Mouse (Mus musculus): ENCODE data around the gene Sept11. TPM values are rescaled to one million over a fixed set of nuclear protein-coding genes. Genes with fewer than 3 reads are reported as not detected.

The Sept11 gene
- polyA plus RNA-seq, 1 experiment from 2014 or later, result 157 TPM

GRCm38 (mm10) chr5:93205371-93206108 lies 112.3 kb downstream of the Sept11 start:
- Histone ChIP-seq H3K9ac (ENCODE audit: low read length) (peak overlapping the region; percentile 97), H3K4me3 (ENCODE audit: low read length) (peak overlapping the region; percentile 88), H3K27ac (ENCODE audit: low read length) (peak overlapping the region; percentile 97), H3K27me3 (ENCODE audit: control insufficient read depth, insufficient read depth, low read depth, low read length) (no peaks in the 10 kb centered on the region), H3K9me3 (ENCODE audit: control insufficient read depth, low read length) (no peaks in the 10 kb centered on the region), H3K4me2 (ENCODE audit: low read depth, low read length) (peak overlapping the region; percentile 86), H3K4me1 (replicated peaks; ENCODE audit: control insufficient read depth, insufficient read depth, low read length) (peaks cover 10% of the 10 kb centered on the region), H3K36me3 (ENCODE audit: control insufficient read depth, insufficient read depth, low read length) (peaks cover 6% of the 10 kb centered on the region)
- ATAC-seq (ENCODE audit: low read depth), result peak; percentile 57
- WGBS, result 0% methylated on average over 48 of the region's 63 CpGs

DNA sequence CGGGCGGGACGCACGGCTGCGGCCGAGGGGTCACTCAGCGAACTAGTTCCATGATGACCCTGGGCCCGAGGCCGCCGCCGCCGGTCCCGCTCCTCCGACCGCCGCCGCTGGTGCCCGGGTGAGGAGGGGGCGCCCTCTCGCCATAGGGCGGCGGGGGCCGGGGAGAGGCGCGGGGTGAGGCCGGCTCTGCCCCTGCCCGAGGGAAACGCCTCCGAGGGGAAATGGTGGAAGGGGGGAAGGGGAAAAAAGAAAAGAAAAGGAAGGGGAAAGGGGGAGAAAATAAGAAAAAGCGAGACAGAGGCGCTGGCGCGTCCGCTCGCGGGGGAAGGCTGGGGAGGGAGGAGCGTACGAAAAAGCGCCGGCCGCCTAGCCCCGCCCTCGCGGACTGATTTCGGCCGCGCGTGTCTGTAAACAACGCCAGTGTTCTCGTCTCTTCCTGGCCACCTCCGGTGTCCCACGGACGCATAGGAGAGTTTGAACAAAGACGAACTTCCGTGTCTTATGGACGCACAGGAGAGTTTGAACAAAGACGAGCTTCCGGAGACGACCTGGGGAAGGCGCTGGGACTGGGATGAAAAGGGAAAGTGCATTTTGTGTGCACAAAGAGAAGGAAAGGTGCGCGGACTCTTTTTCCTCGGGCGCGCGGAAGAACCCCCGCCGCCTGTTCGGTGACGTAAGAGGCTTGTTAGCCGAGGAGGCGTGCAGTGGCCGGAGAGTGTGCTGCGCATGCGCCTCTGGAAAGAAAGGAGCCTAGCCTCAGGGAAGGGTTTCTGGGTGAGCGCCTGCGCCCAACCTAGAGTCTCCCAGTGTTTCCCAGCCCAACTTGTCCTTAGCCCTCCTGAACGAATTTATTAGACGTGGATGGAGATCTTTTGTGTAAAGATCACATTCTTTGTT lies 113.1 kb downstream of the Sept11 start, which contains the start of the genes Ccni and 2010109A12Rik:
Gene Ccni (minus strand): TSS at position 387 of the 897 bp plus-strand sequence.
Gene 2010109A12Rik (plus strand): TSS at position 410 of the 897 bp plus-strand sequence.
- H3K27ac ChIP-seq (ENCODE audit: low read length), result peak within 1 kb of the TSS; percentile 97
- peak within 1 kb of the TSS; percentile 97 for H3K9ac ChIP-seq (ENCODE audit: low read length)
- peaks cover 2% of the 10 kb centered on the region; the same call in 1 of the 2 replicates for H3K36me3 ChIP-seq (ENCODE audit: control insufficient read depth, insufficient read depth, low read length)
- H3K4me1 ChIP-seq (replicated peaks; ENCODE audit: control insufficient read depth, insufficient read depth, low read length), result peaks cover 10% of the 10 kb centered on the region
- H3K9me3 ChIP-seq (ENCODE audit: control insufficient read depth, low read length), result no peaks in the 10 kb centered on the region
- H3K27me3 ChIP-seq (ENCODE audit: control insufficient read depth, insufficient read depth, low read depth, low read length), result no peaks in the 10 kb centered on the region
- H3K4me2 ChIP-seq (ENCODE audit: low read depth, low read length), result peak within 1 kb of the TSS; percentile 86
- H3K4me3 ChIP-seq (ENCODE audit: low read length), result peak within 1 kb of the TSS; percentile 88
- WGBS, result under 1% methylated on average over 79 of the region's 79 CpGs
- ATAC-seq (ENCODE audit: low read depth), result peak; percentile 97

DNA sequence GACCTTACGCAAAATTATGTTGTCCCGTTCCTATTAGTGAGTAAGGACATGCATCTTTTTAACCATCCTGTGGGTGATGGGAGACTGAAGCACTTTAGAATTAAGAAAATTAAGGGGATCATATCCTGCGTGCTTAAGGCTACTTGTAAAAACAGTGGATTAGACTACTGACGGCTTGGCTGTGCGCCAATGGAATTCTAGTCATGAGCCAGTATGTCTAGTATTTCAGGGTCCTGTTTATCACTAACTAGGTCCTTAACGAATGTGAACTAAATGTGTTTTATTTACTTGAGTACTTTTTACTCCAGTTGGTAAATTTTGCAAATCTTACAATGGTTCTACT lies 113.7 kb downstream of the Sept11 start:
- H3K9me3 ChIP-seq (ENCODE audit: control insufficient read depth, low read length), result no peaks in the 10 kb centered on the region
- peak overlapping the region; percentile 63 for H3K4me2 ChIP-seq (ENCODE audit: low read depth, low read length)
- peaks cover 10% of the 10 kb centered on the region for H3K4me1 ChIP-seq (replicated peaks; ENCODE audit: control insufficient read depth, insufficient read depth, low read length)
- H3K4me3 ChIP-seq (ENCODE audit: low read length), result peak overlapping the region; percentile 88
- H3K27me3 ChIP-seq (ENCODE audit: control insufficient read depth, insufficient read depth, low read depth, low read length), result no peaks in the 10 kb centered on the region
- peak overlapping the region; percentile 97 for H3K27ac ChIP-seq (ENCODE audit: low read length)
- ATAC-seq (ENCODE audit: low read depth), result peak; percentile 11
- WGBS, result 2% methylated on average over 6 of the region's 6 CpGs
- no peaks in the 10 kb centered on the region for H3K36me3 ChIP-seq (ENCODE audit: control insufficient read depth, insufficient read depth, low read length)
- H3K9ac ChIP-seq (ENCODE audit: low read length), result peak overlapping the region; percentile 97

DNA sequence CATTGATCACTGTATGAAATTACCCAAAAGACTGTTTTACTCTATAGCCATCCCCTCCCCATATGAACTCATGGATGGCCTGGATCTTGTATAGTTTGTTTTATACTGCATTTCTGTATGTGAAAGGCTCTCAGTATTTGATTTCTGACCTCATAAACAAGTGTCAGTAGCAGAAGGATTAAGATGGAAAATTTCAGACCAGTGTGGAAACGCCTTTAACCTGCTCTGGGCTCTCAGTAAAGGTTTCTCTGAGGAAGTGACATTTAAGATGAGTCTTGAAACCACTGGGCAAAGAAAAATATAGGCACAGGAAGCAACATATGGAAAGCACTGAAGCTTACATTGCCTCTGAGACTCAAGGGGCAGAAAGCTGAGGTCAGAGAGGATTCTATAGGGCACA lies 114.3 kb downstream of the Sept11 start:
- peaks cover 10% of the 10 kb centered on the region for H3K4me1 ChIP-seq (replicated peaks; ENCODE audit: control insufficient read depth, insufficient read depth, low read length)
- H3K9ac ChIP-seq (ENCODE audit: low read length), result no peak overlapping the region
- H3K4me2 ChIP-seq (ENCODE audit: low read depth, low read length), result peak overlapping the region; percentile 63; the same call in 1 of the 2 replicates
- H3K27me3 ChIP-seq (ENCODE audit: control insufficient read depth, insufficient read depth, low read depth, low read length), result no peaks in the 10 kb centered on the region
- WGBS, result 58% methylated on average over 1 of the region's 1 CpGs
- H3K4me3 ChIP-seq (ENCODE audit: low read length), result no peak overlapping the region
- H3K36me3 ChIP-seq (ENCODE audit: control insufficient read depth, insufficient read depth, low read length), result no peaks in the 10 kb centered on the region
- H3K9me3 ChIP-seq (ENCODE audit: control insufficient read depth, low read length), result no peaks in the 10 kb centered on the region
- no peak for ATAC-seq (ENCODE audit: low read depth)
- H3K27ac ChIP-seq (ENCODE audit: low read length), result peak overlapping the region; percentile 97

- no peak for ATAC-seq (ENCODE audit: low read depth)
- H3K36me3 ChIP-seq (ENCODE audit: control insufficient read depth, insufficient read depth, low read length), result no peaks in the 10 kb centered on the region
Observed at GRCm38 (mm10) chr5:93218375-93218774, 125.1 kb downstream of the Sept11 start.

DNA sequence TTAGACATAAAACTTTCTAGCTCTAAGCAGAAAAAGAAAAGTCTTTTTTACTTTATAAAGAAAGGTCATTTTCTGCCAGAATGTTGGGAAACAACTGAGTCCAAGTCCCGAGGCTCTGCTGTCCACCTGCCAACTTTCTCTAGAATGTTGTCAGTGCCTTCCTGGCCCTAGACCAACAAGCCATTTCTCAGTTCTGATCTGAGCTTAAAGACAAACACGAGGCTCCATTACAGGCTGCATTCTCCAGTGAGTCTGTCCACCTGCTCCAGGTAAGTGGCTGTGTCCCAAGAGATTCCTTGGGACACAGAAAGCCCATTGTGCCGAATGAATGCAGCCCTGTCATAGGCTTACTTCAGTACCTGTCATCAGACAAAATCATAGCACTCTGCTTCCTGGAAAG lies 128.4 kb downstream of the Sept11 start:
- no peak overlapping the region for H3K4me3 ChIP-seq (ENCODE audit: low read length)
- no peaks in the 10 kb centered on the region for H3K9me3 ChIP-seq (ENCODE audit: control insufficient read depth, low read length)
- 29% methylated on average over 3 of the region's 3 CpGs for WGBS
- peak; percentile 83 for ATAC-seq (ENCODE audit: low read depth)
- no peak overlapping the region for H3K4me2 ChIP-seq (ENCODE audit: low read depth, low read length)
- H3K4me1 ChIP-seq (replicated peaks; ENCODE audit: control insufficient read depth, insufficient read depth, low read length), result peaks cover 3% of the 10 kb centered on the region
- no peaks in the 10 kb centered on the region for H3K27me3 ChIP-seq (ENCODE audit: control insufficient read depth, insufficient read depth, low read depth, low read length)
- H3K36me3 ChIP-seq (ENCODE audit: control insufficient read depth, insufficient read depth, low read length), result no peaks in the 10 kb centered on the region
- H3K9ac ChIP-seq (ENCODE audit: low read length), result no peak overlapping the region
- H3K27ac ChIP-seq (ENCODE audit: low read length), result peak overlapping the region; percentile 73

More at GRCm38 (mm10) chr5:93218375-93218774, 125.1 kb downstream of the Sept11 start:
- Histone ChIP-seq H3K9ac (ENCODE audit: low read length) (no peak overlapping the region), H3K9me3 (ENCODE audit: control insufficient read depth, low read length) (no peaks in the 10 kb centered on the region), H3K4me3 (ENCODE audit: low read length) (no peak overlapping the region), H3K4me1 (replicated peaks; ENCODE audit: control insufficient read depth, insufficient read depth, low read length) (peaks cover 5% of the 10 kb centered on the region), H3K4me2 (ENCODE audit: low read depth, low read length) (no peak overlapping the region), H3K27me3 (ENCODE audit: control insufficient read depth, insufficient read depth, low read depth, low read length) (no peaks in the 10 kb centered on the region), H3K27ac (ENCODE audit: low read length) (no peak overlapping the region)
- WGBS, result 82% methylated on average over 3 of the region's 3 CpGs

DNA sequence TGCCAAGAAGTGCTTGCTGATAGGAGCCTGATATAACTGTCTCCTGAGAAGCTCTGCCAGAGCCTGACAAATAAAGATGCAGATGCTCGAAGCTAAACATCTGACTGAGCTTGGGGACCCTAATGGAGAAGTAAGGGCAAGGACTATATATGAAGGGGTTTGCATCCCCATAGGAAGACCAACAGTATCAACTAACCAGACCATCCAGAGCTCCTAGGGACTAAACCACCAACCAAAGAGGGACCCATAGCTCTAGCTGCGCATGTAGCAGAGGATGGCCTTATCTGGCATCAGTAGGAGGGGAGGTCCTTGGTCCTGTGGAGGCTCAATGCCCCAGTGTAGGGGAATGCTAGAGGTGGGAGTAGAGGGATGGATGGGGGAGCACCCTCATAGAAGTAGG lies 131.3 kb downstream of the Sept11 start:
- Histone ChIP-seq H3K9me3 (ENCODE audit: control insufficient read depth, low read length) (no peaks in the 10 kb centered on the region), H3K9ac (ENCODE audit: low read length) (no peak overlapping the region), H3K4me2 (ENCODE audit: low read depth, low read length) (no peak overlapping the region), H3K27ac (ENCODE audit: low read length) (no peak overlapping the region), H3K4me1 (replicated peaks; ENCODE audit: control insufficient read depth, insufficient read depth, low read length) (peaks cover 3% of the 10 kb centered on the region), H3K4me3 (ENCODE audit: low read length) (no peak overlapping the region), H3K36me3 (ENCODE audit: control insufficient read depth, insufficient read depth, low read length) (no peaks in the 10 kb centered on the region), H3K27me3 (ENCODE audit: control insufficient read depth, insufficient read depth, low read depth, low read length) (no peaks in the 10 kb centered on the region)
- 63% methylated on average over 2 of the region's 2 CpGs for WGBS
- ATAC-seq (ENCODE audit: low read depth), result no peak
